Mouse (Mus musculus) E14TG2a.4 (cell line): Measurements from ENCODE around the gene Nupr1l.

Experiments
- CTCF ChIP-seq: conservative IDR thresholded peaks from 2 replicates; pipeline ENCODE4 v1.5.1; 2014; ENCODE audit warnings: low read length
- NANOG ChIP-seq: IDR thresholded peaks from 2 replicates; pipeline ENCODE4 v1.6.1; 2014; ENCODE audit warnings: borderline replicate concordance, low read length, mixed read lengths

- TF ChIP-seq CTCF = no peak
- no peak for TF ChIP-seq NANOG
Observed at GRCm38 (mm10) chr5:129898449-129898848, 9.9 kb upstream of the Nupr1l start, which contains the start of gene Phkg1.
